Mouse (Mus musculus): Measurements from ENCODE around the gene Tmem169.

Gene Tmem169

DNA sequence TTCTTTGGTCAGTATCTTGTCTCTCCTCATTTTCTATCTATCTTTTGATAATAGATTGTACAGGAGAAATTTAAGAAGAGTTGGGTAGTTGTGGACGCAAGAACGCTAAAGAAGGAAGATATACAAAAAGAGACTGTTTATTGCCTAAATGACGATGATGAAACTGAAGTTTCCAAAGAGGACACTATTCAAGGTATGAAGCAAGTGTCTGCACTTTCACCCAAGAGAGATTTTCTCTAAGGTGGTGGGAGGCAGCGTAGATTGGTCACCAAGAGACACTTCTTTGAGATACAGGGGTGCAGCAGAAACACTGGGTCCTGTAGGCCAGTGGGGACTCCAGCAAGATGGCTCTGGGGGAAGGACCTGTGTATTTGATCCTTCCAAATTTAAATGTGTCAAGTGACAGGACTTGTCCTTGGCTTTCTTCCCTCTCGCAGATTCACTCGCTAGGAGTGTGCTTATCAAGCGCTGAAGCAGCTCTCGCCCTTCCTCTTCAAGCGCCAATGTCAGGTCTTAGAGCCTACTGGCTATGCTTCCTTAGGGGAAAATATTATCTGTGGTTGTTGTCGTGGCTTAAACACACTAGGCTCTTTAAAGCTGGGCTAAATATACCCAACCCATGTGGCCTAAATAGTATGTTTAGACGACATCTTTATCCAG, 42.1 kb downstream of the Tmem169 start:
- DNase-seq (ENCODE audit: low spot score) = no peak

DNA sequence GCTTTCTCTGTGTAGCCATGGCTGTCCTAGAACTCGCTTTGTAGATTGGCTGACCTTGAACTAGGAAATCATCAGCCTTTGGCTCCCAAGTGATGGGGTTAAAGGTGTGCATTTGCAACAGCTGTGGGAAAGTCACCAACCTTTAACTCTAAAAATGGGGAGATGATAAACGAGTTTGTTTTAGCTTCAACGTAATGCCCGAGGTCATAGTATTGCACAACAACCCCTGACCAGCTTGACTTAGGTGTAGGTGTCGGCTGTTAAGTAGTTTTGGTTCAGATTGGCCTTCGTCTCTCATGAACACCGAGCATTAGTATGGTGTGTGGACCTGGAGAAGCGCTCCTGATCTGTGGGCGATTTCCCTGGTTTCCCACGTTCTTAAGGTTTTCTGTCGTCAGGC, 50.6 kb downstream of the Tmem169 start:
- DNase-seq (ENCODE audit: low spot score) = no peak

- no peak for DNase-seq (ENCODE audit: low spot score)
These were observed 52.6 kb downstream of the Tmem169 start for GRCm38 (mm10) chr1:72336780-72337179.

DNA sequence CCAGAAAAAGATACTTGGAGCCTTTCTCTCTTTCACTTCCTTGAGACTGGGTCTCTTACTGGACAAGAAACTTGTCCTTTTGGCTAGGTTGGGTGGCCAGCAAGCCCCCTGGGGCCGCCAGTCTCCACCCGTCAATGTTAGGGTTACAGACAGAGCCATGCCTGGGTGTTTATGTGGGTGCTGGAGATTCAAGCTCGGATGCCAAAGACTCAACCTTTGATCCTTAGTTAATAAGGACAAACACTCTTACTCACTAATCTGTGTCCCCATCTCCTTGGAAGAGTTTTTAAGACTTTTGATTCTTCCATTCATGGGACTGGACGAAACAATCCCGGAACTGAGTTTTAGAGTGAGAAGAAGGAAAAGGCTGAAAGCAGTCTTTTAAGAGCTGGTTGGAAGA, 54.2 kb downstream of the Tmem169 start:
- DNase-seq (ENCODE audit: low spot score) = no peak

- DNase-seq (ENCODE audit: low spot score) = no peak
These were observed 63.7 kb downstream of the Tmem169 start for GRCm38 (mm10) chr1:72347873-72348272.

Data from testis, postnatal 10 days (tissue).